Mouse (Mus musculus) brain, adult 10 weeks (tissue): ENCODE measurements around the gene Olfr43. TPM values are rescaled to one million over a fixed set of nuclear protein-coding genes. Genes with fewer than 3 reads are reported as not detected.

Experiments
- polyA plus RNA-seq: library from polyadenylated mRNA; stranded (reverse); fragments of 350-450 nt; fragmentation: Illumina TruSeq; extraction: RNeasy Lipid Tissue Mini Kit (QIAGEN cat#74804); gene quantifications from one replicate; pipeline ENCODE4 v1.2.3, GENCODE M21; 2015; ENCODE audit warnings: low read depth, low replicate concordance

Olfr43 gene
- not detected for polyA plus RNA-seq

GRCm38 (mm10) chr11:74211279-74211678 is at the start of gene Olfr43:
Gene Olfr43 (minus strand): TSS chr11:74211379.

GRCm38 (mm10) chr11:74259508-74259907 is 48.3 kb upstream of the Olfr43 start, which contains the start of gene Olfr406:
Gene Olfr406 (plus strand): TSS chr11:74259808.

GRCm38 (mm10) chr11:74185949-74186348 is 25.2 kb downstream of the Olfr43 start, which contains the start of gene Olfr403:
Gene Olfr403 (plus strand): TSS chr11:74186249.

Other genes with a start within 250 kb of the Olfr43 start
- not detected for gene Olfr398, start 221.0 kb downstream of the Olfr43 start, polyA plus RNA-seq
- gene Olfr139, start 154.8 kb downstream of the Olfr43 start, polyA plus RNA-seq = not detected
- gene Olfr399, start 154.8 kb downstream of the Olfr43 start, polyA plus RNA-seq = not detected
- gene Zfp616, start 141.4 kb downstream of the Olfr43 start, polyA plus RNA-seq = not detected
- not detected for gene Olfr401, start 97.7 kb downstream of the Olfr43 start, polyA plus RNA-seq
- gene Olfr402, start 57.9 kb downstream of the Olfr43 start, polyA plus RNA-seq = not detected
- gene Olfr403, start 25.1 kb downstream of the Olfr43 start, polyA plus RNA-seq = not detected
- not detected for gene Olfr406, start 48.4 kb upstream of the Olfr43 start, polyA plus RNA-seq
- gene Olfr59, start 72.4 kb upstream of the Olfr43 start, polyA plus RNA-seq = not detected
- gene Olfr410, start 126.7 kb upstream of the Olfr43 start, polyA plus RNA-seq = not detected
- not detected for gene Olfr411, start 141.3 kb upstream of the Olfr43 start, polyA plus RNA-seq
- gene Olfr412, start 150.7 kb upstream of the Olfr43 start, polyA plus RNA-seq = not detected